Mouse (Mus musculus) heart, postnatal 10 days (tissue): ENCODE results near the gene Itih3. TPM values are rescaled to one million over a fixed set of nuclear protein-coding genes. Genes with fewer than 3 reads are reported as not detected.
A peak's percentile ranks its signal among the peaks of the same experiment; 100 is the strongest.

ENCODE experiments used
- DNase-seq, 2 experiments: peaks; one replicate each; pipeline ENCODE4 v3.0.0; 2021
- intact Hi-C: fragments of 180-260 bp; cut with DNase I; formaldehyde crosslinking; loops from one replicate; pipeline ENCODE4 v1.15.1; 2025
- total RNA-seq, 2 experiments: library from RNA; stranded (reverse); gene quantifications; 2 replicates each; pipeline ENCODE4 v1.2.3; 2021

Itih3 gene
- total RNA-seq, 2 experiments from 2014 or later = 0.64 to 0.89 TPM

DNA sequence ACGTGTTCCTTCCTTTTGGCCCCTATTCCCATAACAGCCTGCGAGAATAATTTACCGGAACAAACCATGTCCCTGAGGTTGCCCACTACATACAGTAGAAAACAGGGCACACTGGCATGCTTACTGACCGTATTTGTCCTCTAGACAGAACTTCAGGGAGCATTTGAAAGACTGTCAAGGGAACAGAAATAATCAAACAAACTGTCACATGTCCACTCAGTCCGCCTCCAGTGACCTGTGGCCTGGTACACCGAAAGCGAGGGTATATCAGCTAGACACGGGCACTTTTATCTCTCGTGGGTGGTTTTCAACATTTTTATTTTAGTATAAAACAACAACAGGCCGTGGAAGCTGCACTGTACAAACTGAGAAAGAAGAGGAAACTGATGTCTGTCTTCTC, 54.7 kb downstream of the Itih3 start:
- intact Hi-C loops = loop anchor here (5.0 kb wide), 4 partner anchors 42 to 277 kb away; partner anchors contain the start of gene Tmem110
- no peak for DNase-seq

DNA sequence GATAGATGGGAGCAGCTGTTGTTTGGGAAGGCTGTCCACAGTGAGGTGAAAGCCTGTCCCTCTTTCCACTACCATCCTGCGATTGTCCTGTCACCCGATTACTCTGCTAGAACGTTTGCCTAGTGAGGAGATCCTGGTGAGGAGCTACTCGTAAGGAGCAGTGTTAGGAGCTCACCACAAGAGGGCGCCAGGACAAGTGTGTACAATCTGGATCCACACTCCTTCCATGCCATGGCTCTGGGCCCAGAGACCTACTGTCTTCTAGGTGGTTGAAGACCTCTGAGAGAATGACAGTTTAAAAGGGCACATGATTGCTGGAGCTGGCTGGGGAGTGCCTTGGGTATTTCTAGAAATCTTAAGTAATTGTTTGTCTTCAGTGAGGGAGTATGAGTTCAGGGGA, 56.5 kb downstream of the Itih3 start:
- intact Hi-C loops = loop anchor here (1.0 to 5.0 kb wide), 6 partner anchors 14 to 275 kb away; partner anchors contain the start of gene Tmem110
- peak; percentile 80 to 90 for DNase-seq

DNA sequence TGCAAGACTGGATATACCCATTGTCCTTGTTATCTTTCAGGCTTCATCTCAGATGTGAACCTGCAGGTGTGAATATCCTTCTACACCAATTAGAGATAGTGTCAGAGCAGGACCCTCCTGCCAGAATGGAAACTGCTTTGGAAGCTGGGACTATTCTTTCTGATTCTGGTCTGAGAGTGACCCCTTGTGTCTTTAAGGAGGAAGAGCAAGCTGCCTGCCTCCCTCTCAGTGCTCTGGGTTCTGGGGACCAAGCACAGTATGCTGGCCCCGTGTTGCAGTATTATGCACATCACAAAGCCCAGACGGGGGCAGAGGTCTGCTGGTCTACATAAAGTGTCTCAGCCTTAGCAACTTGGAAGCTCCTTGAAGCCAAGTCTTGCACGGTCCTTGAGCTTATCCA, 58.2 kb downstream of the Itih3 start:
- intact Hi-C loops = loop anchor here (5.0 kb wide), 4 partner anchors 38 to 273 kb away; partner anchors contain the start of gene Tmem110

DNA sequence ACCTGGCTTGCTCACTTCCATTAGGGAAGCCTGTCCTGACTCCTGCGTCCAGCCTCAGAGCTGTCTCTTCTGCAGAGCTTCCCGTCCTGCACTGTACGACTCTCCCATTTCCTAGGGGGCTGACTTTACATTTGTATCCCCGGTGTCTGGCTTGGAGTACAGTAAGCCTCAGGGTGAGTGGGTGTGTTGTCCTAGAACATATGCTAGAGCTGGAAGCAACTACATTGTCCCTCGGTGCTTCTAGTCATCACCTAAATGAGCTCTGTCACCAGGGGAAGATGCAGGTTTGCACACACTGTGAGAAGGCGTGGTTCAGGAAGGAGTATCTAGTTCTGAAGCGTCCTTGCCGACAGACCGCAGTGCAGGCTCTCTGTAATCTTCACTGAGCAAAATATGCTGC, 61.2 kb downstream of the Itih3 start:
- no peak for DNase-seq
- intact Hi-C loops = no loop called here

More for the DNA sequence above, 58.2 kb downstream of the Itih3 start:
- peak in 1 of 2 experiments; percentile 43 for DNase-seq

DNA sequence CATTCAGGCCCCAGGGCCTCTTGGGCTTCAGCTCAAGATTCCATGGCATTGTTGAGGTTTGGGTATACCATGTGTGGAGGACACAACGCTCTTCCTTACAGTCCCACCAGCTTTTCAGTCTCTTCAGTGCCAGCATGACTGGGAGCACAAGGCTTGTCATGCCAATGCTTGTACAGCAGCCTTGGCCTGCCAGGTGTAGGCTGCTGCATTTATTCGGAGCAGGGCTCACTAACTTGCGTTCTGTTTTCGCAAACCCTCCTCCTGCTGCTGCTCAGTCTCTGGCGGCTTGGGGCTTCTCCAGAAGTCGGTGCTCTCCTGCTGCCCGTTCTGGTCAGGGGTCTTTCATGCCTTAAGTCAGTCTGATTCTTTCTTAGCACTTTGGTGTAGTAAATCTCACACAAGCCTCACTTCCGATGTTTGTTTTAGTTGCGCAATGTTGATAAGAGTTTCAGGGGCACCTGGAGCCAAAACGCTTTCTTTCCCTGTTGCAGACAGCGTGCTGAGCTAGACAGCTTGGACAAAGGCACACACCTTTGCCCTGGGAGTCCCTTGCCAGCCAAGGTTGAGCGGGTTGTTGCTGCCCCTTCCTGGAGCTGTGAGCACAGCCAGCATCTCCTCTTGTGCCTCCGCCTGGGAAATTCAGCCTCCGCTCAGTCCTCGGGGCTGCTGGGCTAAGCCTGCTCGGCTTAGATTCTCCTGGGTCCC, 62.0 kb downstream of the Itih3 start:
- intact Hi-C loops = no loop called here
- no peak for DNase-seq

Other genes with a start within 250 kb of the Itih3 start
- gene Sfmbt1, start 208.9 kb downstream of the Itih3 start, total RNA-seq = 10 to 100 TPM; 14.8 to 16.8 TPM
- gene Tmem110, start 98.2 kb downstream of the Itih3 start, total RNA-seq = 10 to 100 TPM; 10.0 to 13.2 TPM
- gene Mustn1, start 44.6 kb downstream of the Itih3 start, total RNA-seq = 10 to 100 TPM; 12.7 to 13.8 TPM
- gene Itih4, start 37.3 kb downstream of the Itih3 start, total RNA-seq = 1 to 10 TPM; 3.2 to 4.4 TPM
- gene Itih1, start 19.5 kb upstream of the Itih3 start, total RNA-seq = not detected
- gene Nek4, start 27.6 kb upstream of the Itih3 start, total RNA-seq = 1 to 10 TPM; 4.5 to 5.0 TPM
- 10 to 100 TPM; 26.6 to 32.1 TPM for gene Glt8d1, start 77.6 kb upstream of the Itih3 start, total RNA-seq
- 100 to 1,000 TPM; 177 to 181 TPM for gene Spcs1, start 77.9 kb upstream of the Itih3 start, total RNA-seq
- 10 to 100 TPM; 78.8 to 82.5 TPM for gene Pbrm1, start 95.4 kb upstream of the Itih3 start, total RNA-seq
- gene Gnl3, start 95.4 kb upstream of the Itih3 start, total RNA-seq = 10 to 100 TPM; 28.2 to 31.4 TPM
- gene Smim4, start 205.2 kb upstream of the Itih3 start, total RNA-seq = 10 to 100 TPM; 92.2 to 93.5 TPM
- 10 to 100 TPM; 53.1 to 57.7 TPM for gene Nt5dc2, start 207.3 kb upstream of the Itih3 start, total RNA-seq
- 10 to 100 TPM; 77.3 to 78.9 TPM for gene Stab1, start 244.9 kb upstream of the Itih3 start, total RNA-seq